Mouse (Mus musculus) heart, adult 2 months (tissue): ENCODE measurements around the gene Pnliprp2. TPM values are rescaled to one million over a fixed set of nuclear protein-coding genes. Genes with fewer than 3 reads are reported as not detected.
A peak's percentile ranks its signal among the peaks of the same experiment; 100 is the strongest.

Experiments
- DNase-seq, 2 experiments: peaks; one replicate each; pipeline ENCODE4 v3.0.0; 2021
- H3K27ac ChIP-seq: fragments of 200-600 bp; 2 replicates; pipeline ENCODE4 v1.8.1; 2022
- H3K27me3 ChIP-seq: fragments of 200-500 bp; 2 replicates; pipeline ENCODE4 v1.6.1; 2012; ENCODE audit warnings: mild to moderate bottlenecking, low read length, inconsistent platforms, mixed read lengths; ENCODE audit not compliant: control insufficient read depth, insufficient read depth
- H3K36me3 ChIP-seq: fragments of 200-500 bp; 2 replicates; pipeline ENCODE4 v1.6.1; 2012; ENCODE audit warnings: low read length, inconsistent platforms; ENCODE audit not compliant: control insufficient read depth, insufficient read depth
- H3K4me1 ChIP-seq: fragments of 200-500 bp; 2 replicates; pipeline ENCODE4 v1.6.1; 2011; ENCODE audit warnings: low read length; ENCODE audit not compliant: control insufficient read depth, insufficient read depth
- H3K4me3 ChIP-seq: fragments of 200-600 bp; 2 replicates; pipeline ENCODE4 v1.8.1; 2022
- H3K79me2 ChIP-seq: fragments of 200-500 bp; replicated peaks from 2 replicates; pipeline ENCODE4 v1.6.1; 2012; ENCODE audit warnings: mild to moderate bottlenecking, inconsistent platforms, low read length, moderate library complexity, mixed read lengths; ENCODE audit not compliant: control insufficient read depth, insufficient read depth
- H3K9ac ChIP-seq: fragments of 200-500 bp; 2 replicates; pipeline ENCODE4 v1.6.1; 2012; ENCODE audit warnings: low read depth, mild to moderate bottlenecking, control low read depth, inconsistent platforms, low read length, mixed read lengths
- CTCF ChIP-seq: fragments of 200-600 bp; IDR thresholded peaks from 2 replicates; pipeline ENCODE4 v1.8.1; 2022; ENCODE audit warnings: antibody characterized with exemption, mild to moderate bottlenecking, moderate library complexity
- EP300 ChIP-seq: fragments of 200-500 bp; IDR thresholded peaks from 2 replicates; pipeline ENCODE4 v1.6.1; 2011; ENCODE audit warnings: low read depth, low read length, control low read depth; ENCODE audit not compliant: insufficient read depth
- POLR2A ChIP-seq: fragments of 200-500 bp; IDR thresholded peaks from 2 replicates; pipeline ENCODE4 v1.6.1; 2011; ENCODE audit warnings: mild to moderate bottlenecking, low read depth, low read length, control low read depth; ENCODE audit not compliant: insufficient read depth
- WGBS: fragments of 180-500 bp; shearing (Covaris S2); methylation state at CpG from one replicate; pipeline ENCODE4 v1.1.7; 2018; 5-methylcytosine and 5-hydroxymethylcytosine counted together
- intact Hi-C: fragments of 180-260 bp; cut with DNase I; formaldehyde crosslinking; loops from one replicate; pipeline ENCODE4 v1.15.1; 2025
- polyA plus RNA-seq: library from polyadenylated mRNA; depleted of rRNA; stranded (reverse); fragments of >200 nt; gene quantifications from 2 replicates; pipeline ENCODE4 v1.2.3, GENCODE M21; 2012
- total RNA-seq, 2 experiments: library from RNA; stranded (reverse); gene quantifications; 2 replicates each; pipeline ENCODE4 v1.2.3; 2021

The Pnliprp2 gene
- total and polyA plus RNA-seq, 3 experiments: not detected

- Histone ChIP-seq H3K27ac (no peak overlapping the region), H3K9ac (no peak overlapping the region), H3K27me3 (no peaks in the 10 kb centered on the region), H3K79me2 (no peaks in the 10 kb centered on the region), H3K4me3 (no peak overlapping the region), H3K36me3 (no peaks in the 10 kb centered on the region), H3K4me1 (no peaks in the 10 kb centered on the region)
- intact Hi-C loops: loop anchor here (5.0 kb wide), 2 partner anchors 37 to 392 kb away; no protein-coding TSS in a partner anchor
- no peak for DNase-seq
- TF ChIP-seq POLR2A (no peak), CTCF (no peak), EP300 (no peak)
- 90% methylated on average over 9 of the region's 9 CpGs for WGBS
These were observed 45.8 kb downstream of the Pnliprp2 start for GRCm38 (mm10) chr19:58805191-58805779.

GRCm38 (mm10) chr19:58806364-58806763 is 46.8 kb downstream of the Pnliprp2 start:
- H3K4me3 ChIP-seq: no peak overlapping the region
- DNase-seq: peak; percentile 68 to 82
- no peaks in the 10 kb centered on the region for H3K4me1 ChIP-seq
- no peaks in the 10 kb centered on the region for H3K79me2 ChIP-seq
- no peak overlapping the region for H3K27ac ChIP-seq
- 3% methylated on average over 3 of the region's 3 CpGs for WGBS
- intact Hi-C loops: loop anchor here (1.0 to 5.0 kb wide), 6 partner anchors 21 to 391 kb away; no protein-coding TSS in a partner anchor
- no peak overlapping the region for H3K9ac ChIP-seq
- H3K36me3 ChIP-seq: no peaks in the 10 kb centered on the region
- no peaks in the 10 kb centered on the region for H3K27me3 ChIP-seq
- TF ChIP-seq EP300 (0 out of 2 replicates have a peak, but pooled peaks have one; percentile 50), CTCF (peak; percentile 97; the same call in 1 of the 2 replicates), POLR2A (no peak)

DNA sequence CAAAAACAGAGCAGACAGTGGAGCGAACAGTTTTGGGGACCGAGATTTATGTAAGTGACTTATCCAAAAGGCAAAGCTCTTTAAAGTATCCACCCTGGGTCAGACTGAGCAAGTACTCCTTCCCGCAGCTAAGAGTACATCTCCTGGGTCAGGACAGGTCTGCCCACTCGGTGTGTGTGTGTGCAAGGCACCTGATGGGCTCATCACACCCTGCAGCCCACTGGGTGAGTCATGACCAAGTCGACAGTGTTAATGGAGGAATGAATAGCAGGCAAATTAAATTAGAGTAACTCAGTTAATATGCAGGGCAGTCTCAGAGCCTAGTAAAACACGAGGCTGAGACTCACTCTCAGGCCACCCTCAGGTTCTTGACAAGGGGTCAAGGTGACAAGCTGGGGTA is 49.3 kb downstream of the Pnliprp2 start:
- H3K27me3 ChIP-seq: no peaks in the 10 kb centered on the region
- no peak overlapping the region for H3K27ac ChIP-seq
- intact Hi-C loops: loop anchor here (5.0 kb wide), 2 partner anchors 33 to 388 kb away; no protein-coding TSS in a partner anchor
- H3K36me3 ChIP-seq: no peaks in the 10 kb centered on the region
- H3K79me2 ChIP-seq: no peaks in the 10 kb centered on the region
- H3K4me1 ChIP-seq: no peaks in the 10 kb centered on the region
- no peak overlapping the region for H3K9ac ChIP-seq
- no peak for TF ChIP-seq EP300
- no peak for TF ChIP-seq CTCF
- TF ChIP-seq POLR2A: no peak
- H3K4me3 ChIP-seq: no peak overlapping the region
- WGBS: 78% methylated on average over 6 of the region's 6 CpGs
- DNase-seq: no peak

- no peak for TF ChIP-seq EP300
- no peak for TF ChIP-seq CTCF
- no peak for TF ChIP-seq POLR2A
These were observed 51.0 kb downstream of the Pnliprp2 start for GRCm38 (mm10) chr19:58810536-58810935.

GRCm38 (mm10) chr19:58815179-58815922 is 55.8 kb downstream of the Pnliprp2 start:
- 85% methylated on average over 13 of the region's 13 CpGs for whole genome bisulfite sequencing
- no peak for DNase-seq
- H3K79me2 ChIP-seq: no peaks in the 10 kb centered on the region
- H3K4me1 ChIP-seq: peaks cover 17% of the 10 kb centered on the region
- TF ChIP-seq EP300: no peak
- peak overlapping the region; percentile 75 for H3K27ac ChIP-seq
- H3K4me3 ChIP-seq: no peak overlapping the region
- intact Hi-C loops: no loop called here
- H3K27me3 ChIP-seq: no peaks in the 10 kb centered on the region
- no peak overlapping the region for H3K9ac ChIP-seq
- H3K36me3 ChIP-seq: no peaks in the 10 kb centered on the region

More at GRCm38 (mm10) chr19:58810536-58810935, 51.0 kb downstream of the Pnliprp2 start:
- H3K27ac ChIP-seq: no peak overlapping the region
- no peaks in the 10 kb centered on the region for H3K79me2 ChIP-seq
- peaks cover 1% of the 10 kb centered on the region; the same call in 1 of the 2 replicates for H3K4me1 ChIP-seq
- WGBS: 80% methylated on average over 5 of the region's 5 CpGs
- no peak for DNase-seq
- H3K27me3 ChIP-seq: no peaks in the 10 kb centered on the region
- H3K9ac ChIP-seq: no peak overlapping the region
- H3K36me3 ChIP-seq: no peaks in the 10 kb centered on the region
- intact Hi-C loops: no loop called here
- no peak overlapping the region for H3K4me3 ChIP-seq
